Mouse (Mus musculus) midbrain, embryonic 11.5 days (tissue): ENCODE data around the gene Sf3b4. TPM values are rescaled to one million over a fixed set of nuclear protein-coding genes. Genes with fewer than 3 reads are reported as not detected.
"Not testable (repeated sequence)": the region's sequence is repeated elsewhere in the genome, so short reads cannot be mapped to it uniquely, and the experiment has no call there.

Source experiments
- ATAC-seq: fragments of 200-750 bp; cut with Nextera tagmentation; 2 replicates; pipeline ENCODE4 v1.8.0; 2017; ENCODE audit warnings: moderate TSS enrichment, moderate library complexity; ENCODE audit not compliant: low FRiP score
- DNase-seq: peaks from one replicate; pipeline ENCODE4 v3.0.0; 2015; ENCODE audit warnings: low spot score; ENCODE audit errors: missing footprints
- H3K27ac ChIP-seq: fragments of 300-500 bp; sonication (generic); 2 replicates; pipeline ENCODE4 v1.5.1; 2014; ENCODE audit warnings: low read depth, low read length
- H3K27me3 ChIP-seq: fragments of 300-500 bp; sonication (generic); 2 replicates; pipeline ENCODE4 v1.6.1; 2014; ENCODE audit warnings: mild to moderate bottlenecking, low read length, moderate library complexity, mixed read lengths; ENCODE audit not compliant: control insufficient read depth, insufficient read depth
- H3K36me3 ChIP-seq: fragments of 300-500 bp; sonication (generic); 2 replicates; pipeline ENCODE4 v1.6.1; 2014; ENCODE audit warnings: mild to moderate bottlenecking, low read length, moderate library complexity, mixed read lengths; ENCODE audit not compliant: control insufficient read depth, insufficient read depth
- H3K4me1 ChIP-seq: fragments of 300-500 bp; sonication (generic); 2 replicates; pipeline ENCODE4 v1.6.1; 2014; ENCODE audit warnings: low read length; ENCODE audit not compliant: control insufficient read depth, insufficient read depth
- H3K4me2 ChIP-seq: fragments of 300-500 bp; sonication (generic); 2 replicates; pipeline ENCODE4 v1.6.1; 2014; ENCODE audit warnings: mild to moderate bottlenecking, moderate library complexity
- H3K4me3 ChIP-seq: fragments of 300-500 bp; sonication (generic); 2 replicates; pipeline ENCODE4 v1.5.1; 2014; ENCODE audit warnings: low read depth, low read length
- H3K9ac ChIP-seq: fragments of 300-500 bp; sonication (generic); 2 replicates; pipeline ENCODE4 v1.6.1; 2014; ENCODE audit warnings: low read length
- H3K9me3 ChIP-seq: fragments of 300-500 bp; sonication (generic); 2 replicates; pipeline ENCODE4 v1.6.1; 2016; ENCODE audit warnings: low read length; ENCODE audit not compliant: control insufficient read depth
- WGBS: fragments of 180-500 bp; shearing (Covaris S2); extraction: QIAGEN DNeasy Blood & Tissue Kit; methylation state at CpG from one replicate; pipeline ENCODE4 v1.1.7; 2014; 5-methylcytosine and 5-hydroxymethylcytosine counted together
- polyA plus RNA-seq: library from polyadenylated mRNA; unstranded; fragments of >200 nt; fragmentation: Nextera tagmentation; extraction: Ambion mirVana; gene quantifications from 2 replicates; pipeline ENCODE4 v1.2.1, GENCODE M21; 2014

Gene Sf3b4
- polyA plus RNA-seq, 1 experiment from 2014 or later = 216 TPM

GRCm38 (mm10) chr3:96170976-96171545, 1.1 kb upstream of the Sf3b4 start:
- ATAC-seq = no peak
- H3K4me2 ChIP-seq = peak overlapping the region; percentile 91
- no peaks in the 10 kb centered on the region for H3K9me3 ChIP-seq
- H3K4me3 ChIP-seq = peak overlapping the region; percentile 74
- H3K36me3 ChIP-seq = 0 out of 2 replicates have a peak, but pooled peaks cover 2% of the 10 kb centered on the region
- peaks cover 15% of the 10 kb centered on the region for H3K4me1 ChIP-seq
- 79% methylated on average over 10 of the region's 10 CpGs for WGBS
- no peak overlapping the region; the same call in 1 of the 2 replicates for H3K27ac ChIP-seq
- peak overlapping the region; percentile 96; the same call in 1 of the 2 replicates for H3K9ac ChIP-seq
- DNase-seq = no peak
- no peaks in the 10 kb centered on the region for H3K27me3 ChIP-seq

GRCm38 (mm10) chr3:96171583-96172196, 442 bp upstream of the Sf3b4 start:
- Histone ChIP-seq H3K27me3 (no peaks in the 10 kb centered on the region), H3K27ac (peak overlapping the region; percentile 96), H3K4me3 (peak overlapping the region; percentile 74), H3K4me2 (peak overlapping the region; percentile 91), H3K4me1 (peaks cover 15% of the 10 kb centered on the region), H3K36me3 (0 out of 2 replicates have a peak, but pooled peaks cover 2% of the 10 kb centered on the region), H3K9me3 (no peaks in the 10 kb centered on the region), H3K9ac (peak overlapping the region; percentile 96)
- ATAC-seq = peak; percentile 20
- DNase-seq = peak; percentile 89
- WGBS = 25% methylated on average over 18 of the region's 18 CpGs

- Histone ChIP-seq H3K27me3 (no peaks in the 10 kb centered on the region), H3K27ac (no peak overlapping the region), H3K9me3 (no peaks in the 10 kb centered on the region), H3K4me1 (peaks cover 15% of the 10 kb centered on the region), H3K9ac (peak overlapping the region; percentile 80), H3K36me3 (0 out of 2 replicates have a peak, but pooled peaks cover 4% of the 10 kb centered on the region), H3K4me3 (peak overlapping the region; percentile 74), H3K4me2 (peak overlapping the region; percentile 91)
- ATAC-seq = no peak
- WGBS = 38% methylated on average over 7 of the region's 7 CpGs
- no peak for DNase-seq
Measured at GRCm38 (mm10) chr3:96173185-96173584, 1.1 kb downstream of the Sf3b4 start.

- H3K9me3 ChIP-seq, H3K36me3 ChIP-seq, H3K27ac ChIP-seq, H3K4me3 ChIP-seq, ATAC-seq, H3K9ac ChIP-seq, DNase-seq, H3K4me2 ChIP-seq, H3K27me3 ChIP-seq: not testable (repeated sequence)
- WGBS = 89% methylated on average over 4 of the region's 4 CpGs
- peaks cover 15% of the 10 kb centered on the region for H3K4me1 ChIP-seq
Measured at GRCm38 (mm10) chr3:96174042-96174441, 1.9 kb downstream of the Sf3b4 start.

- WGBS = 97% methylated on average over 6 of the region's 6 CpGs
- Histone ChIP-seq H3K9ac (no peak overlapping the region), H3K4me1 (peaks cover 18% of the 10 kb centered on the region), H3K27me3 (no peaks in the 10 kb centered on the region), H3K36me3 (0 out of 2 replicates have a peak, but pooled peaks cover 4% of the 10 kb centered on the region), H3K4me3 (no peak overlapping the region), H3K9me3 (no peaks in the 10 kb centered on the region), H3K4me2 (no peak overlapping the region), H3K27ac (no peak overlapping the region)
- DNase-seq = no peak
- no peak for ATAC-seq
Measured at GRCm38 (mm10) chr3:96175251-96175650, 3.1 kb downstream of the Sf3b4 start.

- no peak for ATAC-seq
- H3K4me1 ChIP-seq = peaks cover 20% of the 10 kb centered on the region
- no peak overlapping the region for H3K27ac ChIP-seq
- no peaks in the 10 kb centered on the region for H3K9me3 ChIP-seq
- 0 out of 2 replicates have a peak, but pooled peaks cover 4% of the 10 kb centered on the region for H3K36me3 ChIP-seq
- DNase-seq = no peak
- H3K27me3 ChIP-seq = no peaks in the 10 kb centered on the region
- WGBS = 91% methylated on average over 4 of the region's 4 CpGs
- no peak overlapping the region for H3K4me2 ChIP-seq
- no peak overlapping the region for H3K4me3 ChIP-seq
- no peak overlapping the region for H3K9ac ChIP-seq
Measured at GRCm38 (mm10) chr3:96178427-96178826, 6.3 kb downstream of the Sf3b4 start.

- DNase-seq (no peak), ATAC-seq (no peak)
- WGBS = 88% methylated on average over 2 of the region's 2 CpGs
- Histone ChIP-seq H3K4me2 (no peak overlapping the region), H3K27ac (no peak overlapping the region), H3K36me3 (0 out of 2 replicates have a peak, but pooled peaks cover 4% of the 10 kb centered on the region), H3K27me3 (no peaks in the 10 kb centered on the region), H3K9me3 (no peaks in the 10 kb centered on the region), H3K4me3 (no peak overlapping the region), H3K4me1 (peaks cover 20% of the 10 kb centered on the region), H3K9ac (no peak overlapping the region)
Measured at GRCm38 (mm10) chr3:96178902-96179301, 6.8 kb downstream of the Sf3b4 start.

- no peak overlapping the region for H3K4me3 ChIP-seq
- no peaks in the 10 kb centered on the region for H3K9me3 ChIP-seq
- no peaks in the 10 kb centered on the region for H3K27me3 ChIP-seq
- H3K36me3 ChIP-seq = 0 out of 2 replicates have a peak, but pooled peaks cover 4% of the 10 kb centered on the region
- 71% methylated on average over 4 of the region's 4 CpGs for WGBS
- peaks cover 20% of the 10 kb centered on the region for H3K4me1 ChIP-seq
- ATAC-seq (no peak), DNase-seq (no peak)
- no peak overlapping the region for H3K4me2 ChIP-seq
- no peak overlapping the region for H3K27ac ChIP-seq
- no peak overlapping the region for H3K9ac ChIP-seq
Measured at GRCm38 (mm10) chr3:96179531-96179930, 7.4 kb downstream of the Sf3b4 start.
